Mouse (Mus musculus) heart, adult 2 months (tissue): ENCODE data around the gene Rbfox3. TPM values are rescaled to one million over a fixed set of nuclear protein-coding genes. Genes with fewer than 3 reads are reported as not detected.
A peak's percentile ranks its signal among the peaks of the same experiment; 100 is the strongest.

Source experiments
- DNase-seq, 2 experiments: peaks; one replicate each; pipeline ENCODE4 v3.0.0; 2021
- H3K27ac ChIP-seq: fragments of 200-600 bp; 2 replicates; pipeline ENCODE4 v1.8.1; 2022
- H3K27me3 ChIP-seq: fragments of 200-500 bp; 2 replicates; pipeline ENCODE4 v1.6.1; 2012; ENCODE audit warnings: mild to moderate bottlenecking, low read length, inconsistent platforms, mixed read lengths; ENCODE audit not compliant: control insufficient read depth, insufficient read depth
- H3K36me3 ChIP-seq: fragments of 200-500 bp; 2 replicates; pipeline ENCODE4 v1.6.1; 2012; ENCODE audit warnings: low read length, inconsistent platforms; ENCODE audit not compliant: control insufficient read depth, insufficient read depth
- H3K4me1 ChIP-seq: fragments of 200-500 bp; 2 replicates; pipeline ENCODE4 v1.6.1; 2011; ENCODE audit warnings: low read length; ENCODE audit not compliant: control insufficient read depth, insufficient read depth
- H3K4me3 ChIP-seq: fragments of 200-600 bp; 2 replicates; pipeline ENCODE4 v1.8.1; 2022
- H3K79me2 ChIP-seq: fragments of 200-500 bp; replicated peaks from 2 replicates; pipeline ENCODE4 v1.6.1; 2012; ENCODE audit warnings: mild to moderate bottlenecking, inconsistent platforms, low read length, moderate library complexity, mixed read lengths; ENCODE audit not compliant: control insufficient read depth, insufficient read depth
- H3K9ac ChIP-seq: fragments of 200-500 bp; 2 replicates; pipeline ENCODE4 v1.6.1; 2012; ENCODE audit warnings: low read depth, mild to moderate bottlenecking, control low read depth, inconsistent platforms, low read length, mixed read lengths
- CTCF ChIP-seq: fragments of 200-600 bp; IDR thresholded peaks from 2 replicates; pipeline ENCODE4 v1.8.1; 2022; ENCODE audit warnings: antibody characterized with exemption, mild to moderate bottlenecking, moderate library complexity
- EP300 ChIP-seq: fragments of 200-500 bp; IDR thresholded peaks from 2 replicates; pipeline ENCODE4 v1.6.1; 2011; ENCODE audit warnings: low read depth, low read length, control low read depth; ENCODE audit not compliant: insufficient read depth
- POLR2A ChIP-seq: fragments of 200-500 bp; IDR thresholded peaks from 2 replicates; pipeline ENCODE4 v1.6.1; 2011; ENCODE audit warnings: mild to moderate bottlenecking, low read depth, low read length, control low read depth; ENCODE audit not compliant: insufficient read depth
- WGBS: fragments of 180-500 bp; shearing (Covaris S2); methylation state at CpG from one replicate; pipeline ENCODE4 v1.1.7; 2018; 5-methylcytosine and 5-hydroxymethylcytosine counted together
- intact Hi-C: fragments of 180-260 bp; cut with DNase I; formaldehyde crosslinking; loops from one replicate; pipeline ENCODE4 v1.15.1; 2025
- polyA plus RNA-seq: library from polyadenylated mRNA; depleted of rRNA; stranded (reverse); fragments of >200 nt; gene quantifications from 2 replicates; pipeline ENCODE4 v1.2.3, GENCODE M21; 2012
- total RNA-seq, 2 experiments: library from RNA; stranded (reverse); gene quantifications; 2 replicates each; pipeline ENCODE4 v1.2.3; 2021

Gene Rbfox3
- total and polyA plus RNA-seq, 3 experiments, result 0.16 to 0.23 TPM; not detected in 1

- no peaks in the 10 kb centered on the region; the same call in 1 of the 2 replicates for H3K4me1 ChIP-seq
- no peak for DNase-seq
- no peaks in the 10 kb centered on the region for H3K36me3 ChIP-seq
- no peaks in the 10 kb centered on the region for H3K79me2 ChIP-seq
- TF ChIP-seq EP300 (no peak), POLR2A (no peak), CTCF (no peak)
- H3K4me3 ChIP-seq, result no peak overlapping the region
- H3K9ac ChIP-seq, result no peak overlapping the region
- intact Hi-C loops, result no loop called here
- 78% methylated on average over 2 of the region's 2 CpGs for WGBS
- no peaks in the 10 kb centered on the region; the same call in 1 of the 2 replicates for H3K27me3 ChIP-seq
- H3K27ac ChIP-seq, result no peak overlapping the region
Measured at GRCm38 (mm10) chr11:118493458-118493857, 417.9 kb downstream of the Rbfox3 start.

- Histone ChIP-seq H3K36me3 (no peaks in the 10 kb centered on the region), H3K9ac (no peak overlapping the region), H3K79me2 (no peaks in the 10 kb centered on the region), H3K27ac (no peak overlapping the region), H3K27me3 (no peaks in the 10 kb centered on the region), H3K4me3 (no peak overlapping the region), H3K4me1 (no peaks in the 10 kb centered on the region; the same call in 1 of the 2 replicates)
- DNase-seq, result no peak
- 87% methylated on average over 7 of the region's 7 CpGs for WGBS
- intact Hi-C loops, result loop anchor here (1.0 kb wide), 1 partner anchor 45 kb away; no protein-coding TSS in a partner anchor
- TF ChIP-seq EP300, result no peak
- no peak for TF ChIP-seq CTCF
- no peak for TF ChIP-seq POLR2A
Measured at GRCm38 (mm10) chr11:118491230-118491629, 420.2 kb downstream of the Rbfox3 start.

GRCm38 (mm10) chr11:118490566-118491218 is 420.7 kb downstream of the Rbfox3 start:
- peak; percentile 85 for TF ChIP-seq CTCF
- TF ChIP-seq POLR2A, result no peak
- H3K9ac ChIP-seq, result no peak overlapping the region
- no peaks in the 10 kb centered on the region; the same call in 1 of the 2 replicates for H3K4me1 ChIP-seq
- peak; percentile 76 to 92 for DNase-seq
- no peak overlapping the region for H3K4me3 ChIP-seq
- H3K79me2 ChIP-seq, result no peaks in the 10 kb centered on the region
- 21% methylated on average over 22 of the region's 22 CpGs for WGBS
- H3K27ac ChIP-seq, result no peak overlapping the region
- H3K27me3 ChIP-seq, result no peaks in the 10 kb centered on the region
- intact Hi-C loops, result loop anchor here (1.0 kb wide), 1 partner anchor 44 kb away; no protein-coding TSS in a partner anchor
- no peaks in the 10 kb centered on the region for H3K36me3 ChIP-seq

- no peaks in the 10 kb centered on the region for H3K79me2 ChIP-seq
- H3K4me1 ChIP-seq, result no peaks in the 10 kb centered on the region
- no peak overlapping the region for H3K9ac ChIP-seq
- intact Hi-C loops, result no loop called here
- H3K36me3 ChIP-seq, result no peaks in the 10 kb centered on the region
- DNase-seq, result no peak
- no peak overlapping the region for H3K27ac ChIP-seq
- H3K27me3 ChIP-seq, result no peaks in the 10 kb centered on the region
- no peak overlapping the region for H3K4me3 ChIP-seq
- TF ChIP-seq EP300 (no peak), CTCF (no peak), POLR2A (no peak)
- WGBS, result 88% methylated on average over 12 of the region's 12 CpGs
Measured at GRCm38 (mm10) chr11:118488907-118489270, 422.5 kb downstream of the Rbfox3 start.

- WGBS, result 84% methylated on average over 8 of the region's 8 CpGs
- no peak for DNase-seq
- no peaks in the 10 kb centered on the region for H3K27me3 ChIP-seq
- peak; percentile 38 for TF ChIP-seq CTCF
- TF ChIP-seq EP300, result no peak
- TF ChIP-seq POLR2A, result no peak
- H3K79me2 ChIP-seq, result no peaks in the 10 kb centered on the region
- no peak overlapping the region for H3K4me3 ChIP-seq
- intact Hi-C loops, result no loop called here
- H3K4me1 ChIP-seq, result no peaks in the 10 kb centered on the region
- H3K27ac ChIP-seq, result no peak overlapping the region
- no peaks in the 10 kb centered on the region for H3K36me3 ChIP-seq
- H3K9ac ChIP-seq, result no peak overlapping the region
Measured at GRCm38 (mm10) chr11:118488191-118488906, 423.0 kb downstream of the Rbfox3 start.
